Mouse (Mus musculus): ENCODE measurements around the gene Dhx37. TPM values are rescaled to one million over a fixed set of nuclear protein-coding genes. Genes with fewer than 3 reads are reported as not detected.
A peak's percentile ranks its signal among the peaks of the same experiment; 100 is the strongest.
"Not testable (repeated sequence)": the region's sequence is repeated elsewhere in the genome, so short reads cannot be mapped to it uniquely, and the experiment has no call there.

Gene Dhx37
- total RNA-seq, 1 experiment, result 24.7 TPM

DNA sequence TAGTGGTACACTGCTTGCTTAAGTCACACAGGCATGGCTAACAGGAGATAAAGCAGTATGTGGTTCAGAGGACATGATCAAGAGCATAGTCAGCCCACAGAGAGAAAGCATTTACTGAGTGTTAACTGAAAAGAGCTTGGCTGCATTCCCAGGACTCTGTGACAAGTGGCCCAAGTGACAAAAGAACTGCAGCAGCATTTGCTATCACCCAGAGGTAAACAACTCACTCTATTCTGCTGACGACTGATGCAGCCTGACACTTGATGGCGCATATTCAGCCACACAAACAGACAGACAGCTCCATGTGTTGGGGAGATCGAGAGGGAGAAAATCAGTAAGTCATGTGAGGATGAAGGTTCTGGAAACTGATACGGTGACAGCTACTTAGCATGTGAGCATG, 20.2 kb downstream of the Dhx37 start:
- no peak for TF ChIP-seq ZC3H11A (IDR thresholded peaks at IDR 0.05; ENCODE audit: borderline replicate concordance, low read depth, low read length)
- TF ChIP-seq ZNF384 (IDR thresholded peaks at IDR 0.05; ENCODE audit: low read depth, low read length), result no peak
- TF ChIP-seq HCFC1 (IDR thresholded peaks at IDR 0.05; ENCODE audit: borderline replicate concordance, insufficient read depth, low read length), result no peak
- no peak for TF ChIP-seq MAFK (IDR thresholded peaks at IDR 0.05; ENCODE audit: insufficient read depth, low read depth, low read length)
- TF ChIP-seq CHD2 (IDR thresholded peaks at IDR 0.05; ENCODE audit: low read depth, low read length), result no peak
- no peak overlapping the region for H3K9ac ChIP-seq (ENCODE audit: insufficient read depth, low read depth, low read length, poor library complexity, severe bottlenecking)
- H3K27ac ChIP-seq (ENCODE audit: insufficient read depth, low read depth, low read length, poor library complexity, severe bottlenecking), result no peak overlapping the region
- H3K4me3 ChIP-seq (ENCODE audit: insufficient read depth in 1 of 2, low read depth in 1 of 2, low read length in 2 of 2, poor library complexity in 1 of 2, severe bottlenecking in 1 of 2), result no peak overlapping the region
- in situ Hi-C loops (cut with MboI; ENCODE audit: low sequenced_read_pairs in 2 of 2, unreplicated experiment in 2 of 2), result no loop called here
- peaks cover 52% of the 10 kb centered on the region for H3K36me3 ChIP-seq (ENCODE audit: control insufficient read depth, insufficient read depth, low read length, poor library complexity, severe bottlenecking)
- H3K4me1 ChIP-seq (ENCODE audit: control insufficient read depth in 2 of 2, insufficient read depth in 2 of 2, low read length in 2 of 2, poor library complexity in 1 of 2), result 0 out of 4 replicates have a peak, but pooled peaks cover 0 to 2% of the 10 kb centered on the region in 2 experiments
- no peaks in the 10 kb centered on the region for H3K9me3 ChIP-seq (ENCODE audit: control insufficient read depth, insufficient read depth, low read depth, low read length)
- no peak for DNase-seq (ENCODE audit: low read depth, low spot score)

DNA sequence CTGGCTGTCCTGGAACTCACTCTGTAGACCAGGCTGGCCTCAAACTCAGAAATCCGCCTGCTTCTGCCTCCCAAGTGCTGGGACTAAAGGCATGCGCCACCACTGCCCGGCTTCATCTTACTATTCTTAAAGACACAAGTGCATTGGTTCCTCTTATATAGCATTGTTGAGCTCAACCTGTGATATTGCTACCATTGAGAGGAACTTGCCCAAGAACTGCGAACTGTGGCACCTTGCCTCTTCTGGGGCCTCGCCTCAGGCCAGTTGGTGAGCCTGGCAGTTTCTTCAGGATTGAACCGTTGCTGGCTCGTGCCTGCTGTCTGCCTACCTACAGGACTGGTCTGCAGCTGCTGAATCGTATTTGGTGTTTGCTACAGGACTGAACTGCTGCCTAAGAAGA, 21.4 kb downstream of the Dhx37 start:
- peaks cover 41% of the 10 kb centered on the region for H3K36me3 ChIP-seq (ENCODE audit: control insufficient read depth, insufficient read depth, low read length, poor library complexity, severe bottlenecking)
- H3K4me1 ChIP-seq (ENCODE audit: control insufficient read depth in 2 of 2, insufficient read depth in 2 of 2, low read length in 2 of 2, poor library complexity in 1 of 2); H3K27ac ChIP-seq (ENCODE audit: insufficient read depth, low read depth, low read length, poor library complexity, severe bottlenecking); H3K4me3 ChIP-seq (ENCODE audit: insufficient read depth in 1 of 2, low read depth in 1 of 2, low read length in 2 of 2, poor library complexity in 1 of 2, severe bottlenecking in 1 of 2); DNase-seq (ENCODE audit: low read depth, low spot score); in situ Hi-C loops (cut with MboI; ENCODE audit: low sequenced_read_pairs in 2 of 2, unreplicated experiment in 2 of 2); H3K9ac ChIP-seq (ENCODE audit: insufficient read depth, low read depth, low read length, poor library complexity, severe bottlenecking); H3K9me3 ChIP-seq (ENCODE audit: control insufficient read depth, insufficient read depth, low read depth, low read length): not testable (repeated sequence)

DNA sequence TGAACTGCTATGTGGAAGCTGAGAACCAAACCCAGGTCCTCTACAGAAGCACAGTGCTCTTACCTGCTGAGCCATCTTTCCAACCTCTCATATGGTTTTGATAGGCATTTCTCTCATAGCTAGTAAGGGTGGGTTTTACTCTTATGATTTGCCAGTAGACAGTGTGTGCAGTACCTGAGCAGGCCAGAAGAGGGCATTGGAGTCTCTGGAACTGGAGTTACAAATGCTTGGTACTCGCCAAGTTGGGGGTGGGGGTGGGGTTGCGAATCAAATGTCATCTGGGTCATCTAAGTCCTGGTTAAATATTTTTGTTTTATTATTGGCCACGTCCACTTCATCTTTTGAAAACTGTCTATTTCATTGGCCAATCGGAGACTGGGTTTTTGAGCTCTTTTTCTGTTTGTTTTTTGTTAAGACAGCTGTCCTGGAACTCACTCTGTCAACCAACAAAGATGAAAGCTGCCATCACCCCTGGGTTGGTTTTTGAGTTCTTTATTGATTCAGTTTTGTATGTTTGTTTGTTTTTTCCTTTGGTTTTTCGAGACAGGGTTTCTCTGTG, 21.9 kb downstream of the Dhx37 start:
- Histone ChIP-seq H3K9me3 (ENCODE audit: control insufficient read depth, insufficient read depth, low read depth, low read length) (no peaks in the 10 kb centered on the region), H3K27ac (ENCODE audit: insufficient read depth, low read depth, low read length, poor library complexity, severe bottlenecking) (no peak overlapping the region), H3K4me1 (ENCODE audit: control insufficient read depth in 2 of 2, insufficient read depth in 2 of 2, low read length in 2 of 2, poor library complexity in 1 of 2) (peaks cover 0 to 9% of the 10 kb centered on the region in 2 experiments; a peak in 1 of 4 replicates), H3K36me3 (ENCODE audit: control insufficient read depth, insufficient read depth, low read length, poor library complexity, severe bottlenecking) (peaks cover 36% of the 10 kb centered on the region), H3K4me3 (ENCODE audit: insufficient read depth in 1 of 2, low read depth in 1 of 2, low read length in 2 of 2, poor library complexity in 1 of 2, severe bottlenecking in 1 of 2) (no peak overlapping the region), H3K9ac (ENCODE audit: insufficient read depth, low read depth, low read length, poor library complexity, severe bottlenecking) (no peak overlapping the region)
- in situ Hi-C loops (cut with MboI; ENCODE audit: low sequenced_read_pairs in 2 of 2, unreplicated experiment in 2 of 2), result no loop called here
- DNase-seq (ENCODE audit: low read depth, low spot score), result peak; percentile 72
- TF ChIP-seq ZC3H11A (IDR thresholded peaks at IDR 0.05; ENCODE audit: borderline replicate concordance, low read depth, low read length), result peak; percentile 56
- no peak for TF ChIP-seq MAFK (IDR thresholded peaks at IDR 0.05; ENCODE audit: insufficient read depth, low read depth, low read length)

DNA sequence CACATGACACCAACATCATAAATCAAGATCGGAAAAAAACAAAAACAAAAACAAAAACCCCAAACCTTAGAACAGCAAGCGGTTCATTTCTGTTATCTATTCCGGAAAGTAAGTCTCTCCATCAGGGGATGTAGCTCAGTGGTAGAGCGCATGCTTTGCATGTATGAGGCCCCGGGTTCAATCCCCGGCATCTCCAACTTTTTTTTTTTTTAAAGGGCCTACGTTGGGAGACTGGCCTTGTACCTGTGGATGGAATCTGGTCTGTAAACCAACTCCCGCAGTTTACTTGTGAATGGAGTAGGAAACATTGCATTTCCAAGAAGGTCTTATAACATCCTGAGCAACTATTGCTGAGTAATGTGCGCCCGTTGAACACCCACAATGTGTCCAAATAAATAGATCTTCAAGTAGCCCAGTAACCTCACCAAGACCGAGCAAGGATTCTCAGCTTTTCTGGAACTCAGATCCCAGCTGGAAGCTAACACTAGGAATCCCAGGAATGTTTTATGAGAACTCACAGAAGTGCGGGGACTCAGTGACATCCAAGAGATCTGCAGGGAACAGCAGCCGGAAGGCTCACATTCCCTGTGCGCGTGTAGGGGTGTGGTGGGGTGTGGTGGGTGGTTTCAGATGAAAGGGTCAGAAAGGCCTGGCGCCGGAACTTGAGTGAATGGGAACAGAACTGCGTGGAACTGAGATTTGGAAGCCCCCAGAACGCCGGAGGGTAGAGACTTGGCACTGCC, 24.4 kb downstream of the Dhx37 start:
- no peaks in the 10 kb centered on the region for H3K9me3 ChIP-seq (ENCODE audit: control insufficient read depth, insufficient read depth, low read depth, low read length)
- H3K4me3 ChIP-seq (ENCODE audit: insufficient read depth in 1 of 2, low read depth in 1 of 2, low read length in 2 of 2, poor library complexity in 1 of 2, severe bottlenecking in 1 of 2), result peak overlapping the region; percentile 53 to 56
- in situ Hi-C loops (cut with MboI; ENCODE audit: low sequenced_read_pairs in 2 of 2, unreplicated experiment in 2 of 2), result no loop called here
- no peak overlapping the region; the same call in 1 of the 2 replicates for H3K27ac ChIP-seq (ENCODE audit: insufficient read depth, low read depth, low read length, poor library complexity, severe bottlenecking)
- H3K9ac ChIP-seq (ENCODE audit: insufficient read depth, low read depth, low read length, poor library complexity, severe bottlenecking), result peak overlapping the region; percentile 63
- DNase-seq (ENCODE audit: low read depth, low spot score), result no peak
- TF ChIP-seq ZNF384 (IDR thresholded peaks at IDR 0.05; ENCODE audit: low read depth, low read length) (peak; percentile 97), HCFC1 (IDR thresholded peaks at IDR 0.05; ENCODE audit: borderline replicate concordance, insufficient read depth, low read length) (no peak), CHD2 (IDR thresholded peaks at IDR 0.05; ENCODE audit: low read depth, low read length) (no peak), MAFK (IDR thresholded peaks at IDR 0.05; ENCODE audit: insufficient read depth, low read depth, low read length) (peak; percentile 92), ZC3H11A (IDR thresholded peaks at IDR 0.05; ENCODE audit: borderline replicate concordance, low read depth, low read length) (no peak)
- H3K4me1 ChIP-seq (ENCODE audit: control insufficient read depth in 2 of 2, insufficient read depth in 2 of 2, low read length in 2 of 2, poor library complexity in 1 of 2), result peaks cover 0 to 9% of the 10 kb centered on the region in 2 experiments; a peak in 1 of 4 replicates
- H3K36me3 ChIP-seq (ENCODE audit: control insufficient read depth, insufficient read depth, low read length, poor library complexity, severe bottlenecking), result peaks cover 10% of the 10 kb centered on the region
